Mouse (Mus musculus): ENCODE data around the gene Frem1.

DNA sequence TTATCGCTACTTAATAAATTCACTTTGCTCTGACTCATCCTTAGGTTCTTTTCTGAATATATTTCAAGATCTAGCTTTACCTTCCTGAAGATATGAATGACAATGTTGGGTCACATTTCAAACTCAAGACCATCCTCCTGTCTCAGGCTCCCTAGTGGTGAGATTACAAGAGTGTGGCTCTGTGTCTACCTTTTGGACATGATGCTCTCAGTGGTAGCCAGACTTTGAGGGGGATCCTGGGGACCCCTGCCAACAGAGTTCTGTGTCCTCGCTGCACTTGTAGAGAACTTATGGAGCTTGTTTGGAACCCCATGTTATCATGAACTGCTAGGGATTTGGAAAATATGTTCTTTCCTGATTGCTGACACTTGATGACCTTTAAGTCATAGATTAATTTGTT, 190.7 kb downstream of the Frem1 start:
- TF ChIP-seq POLR2A (IDR thresholded peaks at IDR 0.05; ENCODE audit: borderline replicate concordance, extremely low read depth, insufficient read depth, insufficient read length, poor library complexity, severe bottlenecking) (no peak), CTCF (IDR thresholded peaks at IDR 0.05; ENCODE audit: borderline replicate concordance, extremely low read depth, insufficient read depth, insufficient read length) (no peak)

Data from brain, embryonic 14.5 days (tissue).